Mouse (Mus musculus): Measurements from ENCODE around the gene Grm6.

Grm6 gene

GRCm38 (mm10) chr11:50914461-50914860, 64.0 kb downstream of the Grm6 start:
- no peak for DNase-seq (ENCODE audit: extremely low read depth, low read depth)
